Mouse (Mus musculus) G1E (cell line): ENCODE measurements around the gene Mt4. TPM values are rescaled to one million over a fixed set of nuclear protein-coding genes. Genes with fewer than 3 reads are reported as not detected.
A peak's percentile ranks its signal among the peaks of the same experiment; 100 is the strongest.

ENCODE experiments used
- ATAC-seq: 2 replicates; pipeline ENCODE4 v1.8.0; 2016; ENCODE audit warnings: mild to moderate bottlenecking; ENCODE audit not compliant: insufficient number of reproducible peaks, poor library complexity, low FRiP score, severe bottlenecking; ENCODE audit errors: extremely low read depth
- DNase-seq: peaks from one replicate; pipeline ENCODE4 v3.0.0; 2012; ENCODE audit warnings: low spot score
- H3K27me3 ChIP-seq: 2 replicates; pipeline ENCODE4 v1.6.1; 2012; ENCODE audit warnings: mild to moderate bottlenecking, low read length, inconsistent platforms; ENCODE audit not compliant: insufficient read depth
- H3K36me3 ChIP-seq: replicated peaks from 2 replicates; pipeline ENCODE3; 2012; ENCODE audit warnings: mild to moderate bottlenecking, inconsistent platforms
- H3K4me1 ChIP-seq: 2 replicates; pipeline ENCODE4 v1.6.1; 2012; ENCODE audit warnings: low read depth, low read length, inconsistent platforms, mixed read lengths; ENCODE audit not compliant: insufficient read depth
- H3K4me3 ChIP-seq: 2 replicates; pipeline ENCODE4 v1.5.1; 2012; ENCODE audit warnings: low read depth, mild to moderate bottlenecking, inconsistent platforms, low read length, moderate library complexity, mixed read lengths
- H3K9me3 ChIP-seq: replicated peaks from 2 replicates; pipeline ENCODE4 v1.6.1; 2012; ENCODE audit warnings: inconsistent platforms
- CTCF ChIP-seq: IDR thresholded peaks from 2 replicates; pipeline ENCODE4 v1.5.1; 2012; ENCODE audit warnings: low read depth, low read length, inconsistent platforms, mixed read lengths
- GATA1 ChIP-seq: IDR thresholded peaks from 2 replicates; pipeline ENCODE4 v1.6.1; 2012; ENCODE audit warnings: borderline replicate concordance, low read length, inconsistent platforms, mixed read lengths
- GATA2 ChIP-seq: IDR thresholded peaks from 2 replicates; pipeline ENCODE4 v1.6.1; 2012; ENCODE audit warnings: low read depth, low read length, inconsistent platforms, borderline replicate concordance
- POLR2AphosphoS5 ChIP-seq: IDR thresholded peaks from 2 replicates; pipeline ENCODE4 v1.6.1; 2012; ENCODE audit warnings: low read depth, low read length, inconsistent platforms; ENCODE audit not compliant: insufficient replicate concordance
- TAL1 ChIP-seq: conservative IDR thresholded peaks from 2 replicates; pipeline ENCODE4 v1.6.1; 2012; ENCODE audit warnings: low read depth, low read length, inconsistent platforms, mixed read lengths
- polyA plus RNA-seq: library from polyadenylated mRNA; stranded (reverse); fragments of >175 nt; gene quantifications from 2 replicates; pipeline ENCODE4 v1.2.3, GENCODE M21; 2012
- total RNA-seq, 2 experiments: library from RNA; stranded (forward) in 1 of 2; stranded (reverse) in 1 of 2; fragments of 200-1000 nt in 1 of 2; fragments of >200 nt in 1 of 2; fragmentation: Nextera tagmentation in 1 of 2; gene quantifications; 2 replicates each; pipeline ENCODE4 v1.2.3; 2014 to 2017

The Mt4 gene
- total RNA-seq (2014; fragmentation: Nextera tagmentation): not detected in 2 replicates
- total RNA-seq (2017): not detected in 2 replicates
- not detected in 2 replicates for polyA plus RNA-seq

GRCm38 (mm10) chr8:94136933-94137332 lies at the start of gene Mt4:
Mt4 (plus strand) TSS chr8:94137197.
- Histone ChIP-seq H3K36me3 (no peaks in the 10 kb centered on the region), H3K4me3 (no peak within 1 kb of the TSS), H3K4me1 (peaks cover 7% of the 10 kb centered on the region; the same call in 1 of the 2 replicates), H3K9me3 (no peaks in the 10 kb centered on the region), H3K27me3 (peaks cover 34% of the 10 kb centered on the region)
- ATAC-seq (no peak), DNase-seq (no peak)
- TF ChIP-seq POLR2AphosphoS5: no peak
- TF ChIP-seq GATA2: no peak
- TF ChIP-seq CTCF: no peak
- TF ChIP-seq GATA1: no peak
- TF ChIP-seq TAL1: no peak

- Histone ChIP-seq H3K27me3 (no peaks in the 10 kb centered on the region), H3K36me3 (peaks cover 10% of the 10 kb centered on the region), H3K9me3 (no peaks in the 10 kb centered on the region), H3K4me3 (no peak overlapping the region), H3K4me1 (no peaks in the 10 kb centered on the region)
- TF ChIP-seq POLR2AphosphoS5 (no peak), GATA1 (no peak), GATA2 (no peak), TAL1 (no peak), CTCF (no peak)
- DNase-seq (no peak), ATAC-seq (no peak)
These were observed 49.0 kb upstream of the Mt4 start for GRCm38 (mm10) chr8:94087964-94088363.

- no peak for TF ChIP-seq GATA2
- no peak for TF ChIP-seq TAL1
- no peak for TF ChIP-seq CTCF
- no peak for TF ChIP-seq GATA1
- no peak for TF ChIP-seq POLR2AphosphoS5
- H3K4me3 ChIP-seq: no peak overlapping the region
- DNase-seq (no peak), ATAC-seq (no peak)
- no peaks in the 10 kb centered on the region for H3K4me1 ChIP-seq
- no peaks in the 10 kb centered on the region for H3K9me3 ChIP-seq
- no peaks in the 10 kb centered on the region for H3K27me3 ChIP-seq
- peaks cover 10% of the 10 kb centered on the region for H3K36me3 ChIP-seq
These were observed 47.3 kb upstream of the Mt4 start for GRCm38 (mm10) chr8:94089715-94090114.

- Histone ChIP-seq H3K4me1 (peaks cover 16% of the 10 kb centered on the region), H3K27me3 (no peaks in the 10 kb centered on the region)
- DNase-seq: no peak
These were observed 44.1 kb upstream of the Mt4 start for GRCm38 (mm10) chr8:94092848-94093247.

GRCm38 (mm10) chr8:94094281-94094680 lies 42.7 kb upstream of the Mt4 start:
- DNase-seq: no peak
- Histone ChIP-seq H3K4me1 (peaks cover 28% of the 10 kb centered on the region), H3K36me3 (peaks cover 3% of the 10 kb centered on the region), H3K27me3 (no peaks in the 10 kb centered on the region), H3K9me3 (no peaks in the 10 kb centered on the region), H3K4me3 (no peak overlapping the region)
- ATAC-seq: no peak
- TF ChIP-seq CTCF (0 out of 2 replicates have a peak, but pooled peaks have one; percentile 7), TAL1 (no peak)

More at GRCm38 (mm10) chr8:94092848-94093247, 44.1 kb upstream of the Mt4 start:
- Histone ChIP-seq H3K9me3 (no peaks in the 10 kb centered on the region), H3K4me3 (no peak overlapping the region), H3K36me3 (peaks cover 9% of the 10 kb centered on the region)
- no peak for ATAC-seq
- no peak for TF ChIP-seq POLR2AphosphoS5
- TF ChIP-seq GATA1: no peak
- TF ChIP-seq TAL1: no peak
- no peak for TF ChIP-seq CTCF
- TF ChIP-seq GATA2: no peak

- ATAC-seq: peak; percentile 96
- Histone ChIP-seq H3K4me3 (peak within 1 kb of the TSS; percentile 83), H3K36me3 (no peaks in the 10 kb centered on the region), H3K27me3 (peaks cover 20% of the 10 kb centered on the region), H3K4me1 (peaks cover 28% of the 10 kb centered on the region), H3K9me3 (no peaks in the 10 kb centered on the region)
- DNase-seq: peak; percentile 87
- TF ChIP-seq POLR2AphosphoS5 (no peak), CTCF (no peak), GATA1 (no peak), GATA2 (no peak), TAL1 (no peak)
These were observed 38.7 kb upstream of the Mt4 start, which contains the start of gene Bbs2 for GRCm38 (mm10) chr8:94098081-94098974. Bbs2 (minus strand) TSS chr8:94098928.
